Mouse (Mus musculus) stomach, postnatal 0 days (tissue): ENCODE data around the gene Akap13. TPM values are rescaled to one million over a fixed set of nuclear protein-coding genes. Genes with fewer than 3 reads are reported as not detected.

ENCODE experiments used
- ATAC-seq: fragments of 200-750 bp; cut with Nextera tagmentation; 2 replicates; pipeline ENCODE4 v1.8.0; 2017; ENCODE audit not compliant: low FRiP score, low TSS enrichment
- DNase-seq: peaks from one replicate; pipeline ENCODE4 v3.0.0-alpha.2; 2016; ENCODE audit warnings: low spot score
- H3K27ac ChIP-seq: fragments of 300-500 bp; sonication (generic); replicated peaks from 2 replicates; pipeline ENCODE4 v1.5.1; 2014; ENCODE audit warnings: mild to moderate bottlenecking, control low read depth
- H3K27me3 ChIP-seq: fragments of 300-500 bp; sonication (generic); 2 replicates; pipeline ENCODE4 v1.6.1; 2014; ENCODE audit warnings: low read length; ENCODE audit not compliant: control insufficient read depth, insufficient read depth
- H3K36me3 ChIP-seq: fragments of 300-500 bp; sonication (generic); 2 replicates; pipeline ENCODE4 v1.6.1; 2014; ENCODE audit warnings: low read length, mixed read lengths; ENCODE audit not compliant: control insufficient read depth, insufficient read depth
- H3K4me1 ChIP-seq: fragments of 300-500 bp; sonication (generic); replicated peaks from 2 replicates; pipeline ENCODE4 v1.6.1; 2014; ENCODE audit warnings: antibody characterized with exemption; ENCODE audit not compliant: control insufficient read depth, insufficient read depth
- H3K4me2 ChIP-seq: fragments of 300-500 bp; sonication (generic); replicated peaks from 2 replicates; pipeline ENCODE4 v1.6.1; 2014; ENCODE audit warnings: low read depth, mild to moderate bottlenecking, control low read depth, moderate library complexity
- H3K4me3 ChIP-seq: fragments of 300-500 bp; sonication (generic); 2 replicates; pipeline ENCODE4 v1.5.1; 2014; ENCODE audit warnings: low read depth, low read length, control low read depth
- H3K9ac ChIP-seq: fragments of 300-500 bp; sonication (generic); 2 replicates; pipeline ENCODE4 v1.6.1; 2014; ENCODE audit warnings: mild to moderate bottlenecking, low read length, control low read depth, mixed read lengths
- H3K9me3 ChIP-seq: fragments of 300-500 bp; sonication (generic); 2 replicates; pipeline ENCODE4 v1.6.1; 2016; ENCODE audit warnings: low read length; ENCODE audit not compliant: control insufficient read depth
- CTCF ChIP-seq: IDR thresholded peaks from 2 replicates; pipeline ENCODE4 v1.5.1; 2016; ENCODE audit warnings: antibody characterized with exemption, low read depth, mild to moderate bottlenecking, moderate library complexity
- EP300 ChIP-seq: optimal IDR thresholded peaks from 2 replicates; pipeline ENCODE3; 2016; ENCODE audit warnings: antibody characterized with exemption
- WGBS: fragments of 180-500 bp; shearing (Covaris S2); extraction: QIAGEN DNeasy Blood & Tissue Kit; methylation state at CpG from one replicate; pipeline ENCODE4 v1.1.7; 2014; 5-methylcytosine and 5-hydroxymethylcytosine counted together
- polyA plus RNA-seq: library from polyadenylated mRNA; unstranded; fragments of >200 nt; fragmentation: Nextera tagmentation; extraction: Ambion mirVana; gene quantifications from 2 replicates; pipeline ENCODE4 v1.2.1, GENCODE M21; 2015

Akap13 gene
- polyA plus RNA-seq, 1 experiment from 2014 or later = 18.8 TPM

GRCm38 (mm10) chr7:75721302-75721701 lies 266.0 kb downstream of the Akap13 start:
- WGBS = 89% methylated on average over 4 of the region's 4 CpGs
- TF ChIP-seq CTCF (no peak), EP300 (no peak)
- H3K4me3 ChIP-seq = no peak overlapping the region
- H3K27ac ChIP-seq = no peak overlapping the region
- ATAC-seq (no peak), DNase-seq (no peak)
- peaks cover 21% of the 10 kb centered on the region for H3K36me3 ChIP-seq
- H3K4me1 ChIP-seq = no peaks in the 10 kb centered on the region
- H3K9ac ChIP-seq = no peak overlapping the region
- no peak overlapping the region for H3K4me2 ChIP-seq
- no peaks in the 10 kb centered on the region for H3K9me3 ChIP-seq
- H3K27me3 ChIP-seq = no peaks in the 10 kb centered on the region

- H3K27ac ChIP-seq = no peak overlapping the region
- H3K36me3 ChIP-seq = peaks cover 33% of the 10 kb centered on the region
- no peak overlapping the region for H3K4me2 ChIP-seq
- ATAC-seq = 0 out of 2 replicates have a peak, but pooled peaks have one; percentile 32
- no peaks in the 10 kb centered on the region for H3K9me3 ChIP-seq
- 84% methylated on average over 1 of the region's 1 CpGs for WGBS
- TF ChIP-seq CTCF (no peak), EP300 (no peak)
- H3K4me1 ChIP-seq = no peaks in the 10 kb centered on the region
- H3K9ac ChIP-seq = no peak overlapping the region
- no peak for DNase-seq
- H3K27me3 ChIP-seq = no peaks in the 10 kb centered on the region
- no peak overlapping the region for H3K4me3 ChIP-seq
Measured at GRCm38 (mm10) chr7:75724012-75724411, 268.7 kb downstream of the Akap13 start.

GRCm38 (mm10) chr7:75725899-75726298 lies 270.6 kb downstream of the Akap13 start:
- Histone ChIP-seq H3K27ac (no peak overlapping the region), H3K4me3 (no peak overlapping the region), H3K27me3 (no peaks in the 10 kb centered on the region), H3K9ac (no peak overlapping the region), H3K9me3 (no peaks in the 10 kb centered on the region), H3K4me2 (no peak overlapping the region), H3K36me3 (peaks cover 29% of the 10 kb centered on the region), H3K4me1 (no peaks in the 10 kb centered on the region)
- no peak for ATAC-seq
- no peak for TF ChIP-seq CTCF
- TF ChIP-seq EP300 = no peak
- 85% methylated on average over 6 of the region's 6 CpGs for WGBS
- no peak for DNase-seq

GRCm38 (mm10) chr7:75726867-75727266 lies 271.5 kb downstream of the Akap13 start:
- Histone ChIP-seq H3K36me3 (peaks cover 33% of the 10 kb centered on the region), H3K9me3 (no peaks in the 10 kb centered on the region), H3K27me3 (no peaks in the 10 kb centered on the region), H3K4me1 (no peaks in the 10 kb centered on the region), H3K4me3 (no peak overlapping the region), H3K27ac (no peak overlapping the region), H3K4me2 (no peak overlapping the region), H3K9ac (no peak overlapping the region)
- TF ChIP-seq EP300 = no peak
- TF ChIP-seq CTCF = no peak
- DNase-seq = no peak
- no peak for ATAC-seq
- WGBS = 93% methylated on average over 9 of the region's 9 CpGs

GRCm38 (mm10) chr7:75729652-75730051 lies 274.3 kb downstream of the Akap13 start:
- no peaks in the 10 kb centered on the region for H3K4me1 ChIP-seq
- H3K9ac ChIP-seq = no peak overlapping the region
- no peak overlapping the region for H3K4me2 ChIP-seq
- no peak overlapping the region for H3K4me3 ChIP-seq
- no peaks in the 10 kb centered on the region for H3K27me3 ChIP-seq
- peaks cover 23% of the 10 kb centered on the region for H3K36me3 ChIP-seq
- no peak for DNase-seq
- no peak overlapping the region for H3K27ac ChIP-seq
- TF ChIP-seq CTCF (no peak), EP300 (no peak)
- no peaks in the 10 kb centered on the region for H3K9me3 ChIP-seq
- WGBS = 93% methylated on average over 7 of the region's 7 CpGs
- ATAC-seq = no peak

- Histone ChIP-seq H3K4me1 (no peaks in the 10 kb centered on the region), H3K9ac (no peak overlapping the region), H3K4me3 (no peak overlapping the region), H3K27me3 (no peaks in the 10 kb centered on the region), H3K36me3 (peaks cover 23% of the 10 kb centered on the region), H3K9me3 (no peaks in the 10 kb centered on the region), H3K4me2 (no peak overlapping the region), H3K27ac (no peak overlapping the region)
- no peak for ATAC-seq
- 90% methylated on average over 12 of the region's 12 CpGs for WGBS
- TF ChIP-seq EP300 = no peak
- TF ChIP-seq CTCF = no peak
- DNase-seq = no peak
Measured at GRCm38 (mm10) chr7:75730216-75730615, 274.9 kb downstream of the Akap13 start.
